Mouse (Mus musculus) neutrophil, adult 5-6 weeks (primary cell): ENCODE data around the gene Polr2a. TPM values are rescaled to one million over a fixed set of nuclear protein-coding genes. Genes with fewer than 3 reads are reported as not detected.
A peak's percentile ranks its signal among the peaks of the same experiment; 100 is the strongest.
"Not testable (repeated sequence)": the region's sequence is repeated elsewhere in the genome, so short reads cannot be mapped to it uniquely, and the experiment has no call there.

ENCODE experiments used
- ATAC-seq: fragments of 151-379, 151-347 bp; 2 replicates; pipeline ENCODE4 v1.8.0; 2017; ENCODE audit warnings: mild to moderate bottlenecking, moderate TSS enrichment; ENCODE audit not compliant: insufficient number of reproducible peaks, poor library complexity, low FRiP score, severe bottlenecking; ENCODE audit errors: extremely low read depth
- total RNA-seq: library from RNA; stranded (forward); fragments of 200-1000 nt; gene quantifications from 2 replicates; pipeline ENCODE4 v1.2.3, GENCODE M21; 2017

The Polr2a gene
- total RNA-seq, 1 experiment from 2014 or later: 40.2 TPM

GRCm38 (mm10) chr11:69758971-69759721, 709 bp upstream of the Polr2a start:
- ATAC-seq: peak; percentile 68

DNA sequence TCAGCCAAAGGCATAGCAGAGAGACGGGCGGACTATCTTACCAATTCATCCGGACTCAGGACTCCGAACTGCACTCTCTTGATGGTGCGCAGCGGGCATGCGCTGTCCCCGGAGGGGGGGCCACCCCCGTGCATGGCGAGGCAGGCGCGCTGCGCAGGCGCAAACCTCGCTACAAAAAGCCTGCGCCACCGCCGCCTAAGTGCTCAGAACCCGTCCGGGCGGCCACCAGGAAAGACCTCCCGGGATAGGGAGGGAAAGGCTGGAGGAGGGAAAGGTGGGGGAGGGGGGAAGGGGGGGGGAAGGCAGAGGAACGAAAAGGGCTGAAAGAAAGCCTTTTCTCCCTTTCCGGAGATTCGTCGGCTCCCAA, 364 bp downstream of the Polr2a start:
- peak; percentile 22 for ATAC-seq

GRCm38 (mm10) chr11:69757303-69758089, 941 bp downstream of the Polr2a start:
- no peak for ATAC-seq

GRCm38 (mm10) chr11:69754701-69755100, 3.7 kb downstream of the Polr2a start:
- no peak for ATAC-seq

- ATAC-seq: no peak
Measured at GRCm38 (mm10) chr11:69754233-69754632, 4.2 kb downstream of the Polr2a start.

- no peak for ATAC-seq
Measured at GRCm38 (mm10) chr11:69752686-69753085, 5.8 kb downstream of the Polr2a start.

DNA sequence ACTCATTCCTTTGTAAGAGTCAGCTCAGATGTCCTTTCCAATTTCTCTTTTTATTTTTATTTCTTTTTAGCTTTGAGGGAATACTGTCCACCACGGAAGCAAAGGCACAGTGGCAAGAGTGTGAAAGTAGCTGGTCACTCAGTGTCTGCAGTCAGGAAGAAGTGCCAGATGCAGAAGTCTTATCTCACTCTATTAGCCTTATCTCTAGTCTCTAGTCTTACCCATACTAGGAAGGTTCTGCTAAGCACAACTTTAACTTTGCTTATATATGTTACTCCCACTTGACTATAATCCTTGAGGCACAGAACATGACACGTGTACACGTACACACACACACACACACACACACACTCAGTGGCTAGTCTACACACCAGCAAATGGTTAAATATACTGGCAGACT, 6.8 kb downstream of the Polr2a start:
- ATAC-seq: no peak

GRCm38 (mm10) chr11:69731408-69731807, 27.0 kb downstream of the Polr2a start:
- ATAC-seq: not testable (repeated sequence)

- ATAC-seq: peak; percentile 41; the same call in 1 of the 2 replicates
Measured at GRCm38 (mm10) chr11:69729063-69729462, 29.4 kb downstream of the Polr2a start.

GRCm38 (mm10) chr11:69725951-69726350, 32.5 kb downstream of the Polr2a start:
- no peak for ATAC-seq

DNA sequence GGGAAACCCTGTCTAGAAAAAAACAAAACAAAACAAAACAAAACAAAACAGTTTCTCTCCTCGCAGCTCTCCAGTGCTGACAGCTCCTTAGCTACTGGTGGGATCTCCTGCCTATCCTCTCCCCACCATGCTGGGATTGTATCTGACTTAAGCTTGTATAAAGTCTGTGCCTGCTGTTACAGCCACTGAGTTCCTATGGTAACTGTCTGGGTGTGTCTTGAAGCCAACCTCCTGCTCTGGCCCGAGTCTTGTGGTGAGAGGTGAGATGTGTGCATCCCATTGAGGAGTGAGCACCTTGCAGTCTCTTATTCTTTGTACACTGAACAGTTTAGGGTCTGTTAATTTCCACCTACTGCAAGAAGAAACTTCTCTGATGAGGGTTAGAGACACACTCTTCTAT, 35.4 kb downstream of the Polr2a start:
- ATAC-seq: no peak

- ATAC-seq: no peak
Measured at GRCm38 (mm10) chr11:69720852-69721251, 37.6 kb downstream of the Polr2a start.

DNA sequence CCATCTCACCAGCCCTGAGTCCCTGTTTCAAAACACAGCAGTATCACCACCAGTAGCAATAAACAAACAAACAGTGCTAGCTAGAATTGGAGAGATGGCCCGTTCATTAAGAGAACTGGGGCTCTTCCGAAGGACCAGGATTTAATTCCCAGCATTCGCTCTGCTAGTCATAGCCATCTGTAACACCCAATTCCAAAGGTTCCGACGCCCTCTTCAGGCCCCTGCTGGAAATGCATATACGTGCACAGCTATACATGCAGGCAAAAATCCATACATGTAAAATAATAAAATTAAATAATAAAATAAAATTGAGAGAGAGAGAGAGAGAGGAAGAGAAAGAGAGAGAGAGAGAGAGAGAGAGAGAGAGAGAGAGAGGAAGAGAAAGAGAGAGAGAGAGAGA, 39.0 kb downstream of the Polr2a start:
- no peak for ATAC-seq

DNA sequence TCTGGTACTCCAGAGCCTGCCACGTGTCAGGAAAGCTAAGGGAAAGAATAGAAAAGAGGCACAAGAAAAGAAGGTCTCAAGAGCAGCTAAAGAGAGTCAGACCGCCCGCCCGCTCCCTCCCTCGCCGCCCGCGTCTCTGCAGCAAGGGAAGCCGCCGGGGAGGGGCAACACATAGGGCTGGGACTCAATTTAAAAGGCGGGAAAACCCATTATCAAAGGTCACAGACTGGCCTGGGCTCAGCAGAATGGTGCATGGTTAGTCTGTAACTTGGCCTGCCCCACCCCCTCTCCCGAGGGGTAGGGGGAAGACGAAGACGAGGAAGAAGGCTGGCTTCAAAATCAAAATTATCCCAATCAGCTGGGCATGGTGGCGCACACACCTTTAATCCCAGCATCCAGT, 39.8 kb downstream of the Polr2a start:
- no peak for ATAC-seq

GRCm38 (mm10) chr11:69716953-69717352, 41.5 kb downstream of the Polr2a start:
- no peak for ATAC-seq

DNA sequence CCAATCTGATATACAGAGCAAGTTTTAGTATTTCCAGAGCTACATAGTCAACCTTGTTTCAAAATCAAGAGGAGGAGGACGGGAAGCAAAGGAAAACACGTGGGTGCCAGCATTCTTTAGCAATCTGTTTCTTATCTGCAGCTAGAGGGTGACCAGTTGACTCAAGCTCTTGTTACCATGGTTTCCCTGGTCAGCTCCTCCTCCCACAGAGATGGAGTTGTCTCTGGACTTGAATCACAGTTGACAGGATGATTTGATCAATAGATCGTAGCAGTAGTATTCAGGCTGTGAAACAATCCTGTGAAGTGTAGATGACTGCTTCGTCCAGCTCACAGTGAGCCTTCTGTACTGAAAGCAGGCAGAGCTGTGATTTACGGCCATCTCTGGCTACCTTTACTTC, 42.5 kb downstream of the Polr2a start:
- no peak for ATAC-seq

DNA sequence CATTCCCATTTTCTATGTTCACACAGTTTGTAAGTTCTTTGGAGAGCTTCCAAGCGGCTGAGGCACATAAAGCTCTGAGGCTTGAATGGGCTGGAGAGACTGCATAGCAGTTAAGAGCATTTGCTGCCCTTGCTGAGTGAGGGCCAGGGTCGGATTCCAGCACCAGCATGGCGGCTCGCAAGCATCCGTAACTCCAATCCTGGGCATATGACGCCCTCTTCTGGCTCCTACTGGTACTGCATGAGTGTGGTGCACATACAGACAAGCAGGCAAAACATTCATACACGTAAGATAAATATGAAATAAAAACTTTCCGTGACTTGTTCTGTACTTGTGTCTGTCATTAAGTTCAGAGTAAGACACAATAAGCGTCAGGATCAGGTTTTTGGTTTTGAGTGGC, 43.0 kb downstream of the Polr2a start:
- ATAC-seq: no peak

- ATAC-seq: no peak
Measured at GRCm38 (mm10) chr11:69714636-69715329, 43.7 kb downstream of the Polr2a start.

GRCm38 (mm10) chr11:69712954-69713672, 45.3 kb downstream of the Polr2a start:
- no peak for ATAC-seq
